Mouse (Mus musculus): ENCODE data around the gene Ninj2. TPM values are rescaled to one million over a fixed set of nuclear protein-coding genes. Genes with fewer than 3 reads are reported as not detected.

The Ninj2 gene
- not detected for polyA plus RNA-seq (2017; shearing (Covaris generic))

GRCm38 (mm10) chr6:120093100-120093499, at the start of gene Ninj2:
Ninj2 (plus strand) TSS chr6:120093350.

Other genes starting within 250 kb of the Ninj2 start
- gene Erc1, start 245.2 kb upstream of the Ninj2 start, polyA plus RNA-seq (2017; shearing (Covaris generic)), result 16.7 TPM
- gene Rad52, start 190.7 kb upstream of the Ninj2 start, polyA plus RNA-seq (2017; shearing (Covaris generic)), result 21.3 TPM
- 132 TPM for gene Wnk1, start 54.7 kb upstream of the Ninj2 start, polyA plus RNA-seq (2017; shearing (Covaris generic))
- not detected for gene D330020A13Rik, start 201.0 kb downstream of the Ninj2 start, polyA plus RNA-seq (2017; shearing (Covaris generic))
- not detected for gene B4galnt3, start 201.2 kb downstream of the Ninj2 start, polyA plus RNA-seq (2017; shearing (Covaris generic))